Mouse (Mus musculus) spleen, adult 2 months (tissue): ENCODE results near the gene Pip5kl1. TPM values are rescaled to one million over a fixed set of nuclear protein-coding genes. Genes with fewer than 3 reads are reported as not detected.
A peak's percentile ranks its signal among the peaks of the same experiment; 100 is the strongest.

Experiments used
- DNase-seq, 2 experiments: peaks; one replicate each; pipeline versions ENCODE4 v3.0.0 to v3.0.0-alpha.2; 2012 to 2021; ENCODE audit warnings: low spot score in 2 of 2, low read depth in 1 of 2
- H3K27ac ChIP-seq: fragments of 200-500 bp; 2 replicates; pipeline ENCODE4 v1.5.1; 2012; ENCODE audit warnings: low read length, inconsistent platforms; ENCODE audit not compliant: insufficient read depth
- H3K27me3 ChIP-seq: fragments of 200-500 bp; 2 replicates; pipeline ENCODE4 v1.6.1; 2012; ENCODE audit warnings: mild to moderate bottlenecking, moderate library complexity, low read length, inconsistent platforms; ENCODE audit not compliant: control insufficient read depth, insufficient read depth
- H3K36me3 ChIP-seq: fragments of 200-500 bp; 2 replicates; pipeline ENCODE4 v1.6.1; 2012; ENCODE audit warnings: mild to moderate bottlenecking, low read length, inconsistent platforms; ENCODE audit not compliant: control insufficient read depth, insufficient read depth
- H3K4me1 ChIP-seq: fragments of 200-500 bp; 2 replicates; pipeline ENCODE4 v1.6.1; 2011; ENCODE audit warnings: inconsistent platforms; ENCODE audit not compliant: control insufficient read depth, insufficient read depth, insufficient read length
- H3K4me3 ChIP-seq: fragments of 200-500 bp; 2 replicates; pipeline ENCODE4 v1.5.1; 2011; ENCODE audit warnings: mild to moderate bottlenecking, inconsistent platforms; ENCODE audit not compliant: insufficient read depth, insufficient read length; ENCODE audit errors: extremely low read depth
- CTCF ChIP-seq: fragments of 200-500 bp; IDR thresholded peaks from 2 replicates; pipeline ENCODE4 v1.5.1; 2011; ENCODE audit warnings: mild to moderate bottlenecking, inconsistent platforms; ENCODE audit not compliant: insufficient read depth, insufficient read length, insufficient replicate concordance; ENCODE audit errors: extremely low read depth
- POLR2A ChIP-seq: fragments of 200-500 bp; IDR thresholded peaks from 2 replicates; pipeline ENCODE4 v1.6.1; 2011; ENCODE audit warnings: low read depth, low read length, inconsistent platforms
- WGBS: fragments of 180-500 bp; shearing (Covaris S2); methylation state at CpG from one replicate; pipeline ENCODE4 v1.1.7; 2018; 5-methylcytosine and 5-hydroxymethylcytosine counted together
- polyA plus RNA-seq: library from polyadenylated mRNA; depleted of rRNA; stranded (reverse); fragments of >200 nt; gene quantifications from 2 replicates; pipeline ENCODE4 v1.2.3, GENCODE M21; 2012

Pip5kl1 gene
- polyA plus RNA-seq, 1 experiment, result 0.40 TPM

DNA sequence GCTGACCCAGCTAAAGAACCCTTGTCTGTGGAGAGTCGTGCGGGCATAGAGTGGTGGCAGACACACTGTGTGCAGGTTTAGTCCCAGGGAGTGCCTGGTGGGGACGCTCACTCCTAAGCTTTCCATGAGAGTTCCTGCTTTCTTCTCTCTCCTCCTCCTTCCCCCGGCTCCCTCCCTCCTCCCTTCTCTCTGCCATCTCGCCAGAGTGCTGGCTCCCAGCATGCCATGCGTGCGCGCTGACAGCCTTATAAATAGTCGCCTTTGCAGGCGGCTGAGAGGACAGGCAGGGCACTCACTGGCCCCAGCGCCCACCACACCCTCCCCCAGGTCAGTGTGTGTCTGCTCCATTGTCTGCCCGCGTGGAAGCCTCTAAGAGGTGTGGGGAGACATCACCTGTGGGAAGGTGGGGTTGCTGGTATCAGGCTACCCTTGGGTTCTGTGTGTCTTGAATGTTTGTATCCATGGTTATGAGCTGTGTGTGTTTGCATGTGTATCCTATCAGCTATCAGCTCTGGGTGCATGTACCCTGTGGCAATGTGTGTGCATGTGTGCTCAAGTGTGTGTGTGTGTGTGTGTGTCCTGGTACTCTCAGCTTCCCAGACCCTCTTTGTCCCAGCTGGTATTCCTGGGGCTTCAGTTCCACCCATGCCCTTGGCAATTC, 50.7 kb downstream of the Pip5kl1 start:
- Histone ChIP-seq H3K4me3 (no peak overlapping the region), H3K27me3 (no peaks in the 10 kb centered on the region), H3K27ac (no peak overlapping the region; the same call in 1 of the 2 replicates), H3K4me1 (no peaks in the 10 kb centered on the region), H3K36me3 (no peaks in the 10 kb centered on the region)
- no peak for DNase-seq
- no peak for TF ChIP-seq CTCF
- 23% methylated on average over 13 of the region's 13 CpGs for WGBS

DNA sequence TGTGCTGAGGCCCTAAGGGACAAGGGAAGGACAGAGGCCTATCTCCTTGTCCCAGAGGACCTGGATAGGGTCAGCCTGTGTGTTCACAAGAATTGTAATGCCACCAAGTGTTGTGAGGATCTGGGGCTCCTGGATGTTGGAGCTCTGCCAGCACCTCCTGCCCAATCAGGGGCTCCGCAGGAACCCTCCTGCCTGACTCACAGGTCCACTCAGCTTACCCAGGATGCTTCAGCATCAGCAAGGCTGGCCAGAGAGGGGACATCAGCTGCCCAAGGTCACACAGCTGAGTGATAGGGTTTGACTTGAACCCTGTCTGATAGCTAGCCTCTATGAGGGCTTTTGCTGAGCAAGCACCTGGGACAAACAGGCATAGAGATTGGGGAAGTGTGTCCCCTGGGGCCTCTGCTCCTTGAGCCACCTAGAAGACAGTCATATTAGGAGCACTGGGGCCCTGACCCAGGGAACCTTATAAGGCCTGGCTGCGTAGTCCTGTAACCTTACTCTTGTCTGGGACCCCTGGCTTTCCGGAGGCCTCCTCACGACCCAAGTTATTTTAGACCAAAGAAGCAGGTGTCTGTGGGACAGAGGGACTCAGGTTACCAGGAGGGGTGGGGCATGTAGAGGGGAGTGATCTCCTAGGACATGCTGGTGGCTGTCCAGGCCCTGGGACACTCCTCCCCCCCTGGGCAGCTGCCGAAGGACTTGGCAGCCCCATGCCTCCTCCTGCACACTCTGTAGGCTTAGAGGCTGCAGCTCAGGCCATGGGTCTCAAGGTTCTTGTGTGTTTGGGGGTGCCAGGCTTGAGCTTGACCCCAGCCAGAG, 51.5 kb downstream of the Pip5kl1 start:
- Histone ChIP-seq H3K36me3 (no peaks in the 10 kb centered on the region), H3K4me1 (no peaks in the 10 kb centered on the region), H3K27ac (no peak overlapping the region), H3K4me3 (no peak overlapping the region), H3K27me3 (no peaks in the 10 kb centered on the region)
- 64% methylated on average over 5 of the region's 5 CpGs for WGBS
- no peak for DNase-seq
- no peak for TF ChIP-seq CTCF
- no peak for TF ChIP-seq POLR2A

GRCm38 (mm10) chr2:32627266-32628043, 52.9 kb downstream of the Pip5kl1 start:
- no peaks in the 10 kb centered on the region for H3K27me3 ChIP-seq
- 86% methylated on average over 20 of the region's 20 CpGs for WGBS
- no peaks in the 10 kb centered on the region for H3K36me3 ChIP-seq
- H3K4me1 ChIP-seq, result no peaks in the 10 kb centered on the region
- DNase-seq, result no peak
- no peak overlapping the region for H3K27ac ChIP-seq
- TF ChIP-seq CTCF (no peak), POLR2A (no peak)
- H3K4me3 ChIP-seq, result no peak overlapping the region

- 0 out of 2 replicates have a peak overlapping the region, but pooled peaks have one; percentile 13 for H3K27ac ChIP-seq
- H3K4me3 ChIP-seq, result no peak overlapping the region
- no peaks in the 10 kb centered on the region for H3K4me1 ChIP-seq
- no peak for DNase-seq
- H3K36me3 ChIP-seq, result no peaks in the 10 kb centered on the region
- no peaks in the 10 kb centered on the region for H3K27me3 ChIP-seq
- no peak for TF ChIP-seq POLR2A
- no peak for TF ChIP-seq CTCF
- WGBS, result 65% methylated on average over 4 of the region's 4 CpGs
These were observed 53.5 kb downstream of the Pip5kl1 start for GRCm38 (mm10) chr2:32628044-32628550.

DNA sequence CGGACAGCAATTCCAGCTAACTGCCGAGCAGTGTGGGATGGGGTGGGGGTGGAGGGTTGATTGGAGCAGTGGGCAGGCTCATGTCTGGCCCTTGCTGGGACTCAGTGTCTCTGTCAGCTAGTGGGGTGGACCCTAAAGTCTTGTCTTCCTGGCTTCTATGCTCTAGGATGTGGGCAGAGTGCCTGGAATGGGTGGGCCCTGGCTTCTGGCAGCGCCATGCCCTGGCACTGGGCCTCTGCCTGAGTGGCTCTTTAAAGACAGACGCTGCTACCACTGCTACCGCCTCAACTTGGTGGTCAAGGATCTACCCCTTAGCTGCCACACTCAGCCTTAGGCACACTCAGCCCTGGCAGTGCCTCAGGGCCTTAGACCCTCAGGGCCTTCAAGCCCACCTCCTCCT, 54.1 kb downstream of the Pip5kl1 start:
- 0 out of 2 replicates have a peak overlapping the region, but pooled peaks have one; percentile 13 for H3K27ac ChIP-seq
- TF ChIP-seq CTCF (no peak), POLR2A (no peak)
- H3K27me3 ChIP-seq, result no peaks in the 10 kb centered on the region
- H3K4me3 ChIP-seq, result no peak overlapping the region
- WGBS, result 77% methylated on average over 5 of the region's 5 CpGs
- DNase-seq, result no peak
- H3K4me1 ChIP-seq, result no peaks in the 10 kb centered on the region
- no peaks in the 10 kb centered on the region for H3K36me3 ChIP-seq

GRCm38 (mm10) chr2:32629276-32629976, 54.8 kb downstream of the Pip5kl1 start:
- WGBS, result 69% methylated on average over 9 of the region's 9 CpGs
- TF ChIP-seq POLR2A, result no peak
- TF ChIP-seq CTCF, result no peak
- DNase-seq, result no peak
- Histone ChIP-seq H3K27me3 (no peaks in the 10 kb centered on the region), H3K27ac (no peak overlapping the region), H3K4me3 (no peak overlapping the region), H3K4me1 (no peaks in the 10 kb centered on the region), H3K36me3 (no peaks in the 10 kb centered on the region)
